Mouse (Mus musculus): ENCODE data around the gene Mob1b. TPM values are rescaled to one million over a fixed set of nuclear protein-coding genes. Genes with fewer than 3 reads are reported as not detected.

The Mob1b gene
- polyA plus RNA-seq (2016; fragmentation: Nextera tagmentation; extraction: Ambion mirVana), result 18.2 and 22.4 TPM in 2 replicates

GRCm38 (mm10) chr5:88720116-88721002, at the start of gene Mob1b:
TSS of gene Mob1b (plus strand) at chr5:88720855.
- H3K4me3 ChIP-seq (replicated peaks), result peak within 1 kb of the TSS; percentile 97
- H3K9ac ChIP-seq, result peak within 1 kb of the TSS; percentile 96
- no peaks in the 10 kb centered on the region for H3K36me3 ChIP-seq (replicated peaks)
- peak within 1 kb of the TSS; percentile 95 for H3K27ac ChIP-seq
- H3K4me2 ChIP-seq, result peak within 1 kb of the TSS; percentile 96
- 1% methylated on average over 44 of the region's 54 CpGs for WGBS
- H3K9me3 ChIP-seq, result no peaks in the 10 kb centered on the region
- H3K27me3 ChIP-seq, result no peaks in the 10 kb centered on the region
- H3K4me1 ChIP-seq, result peaks cover 29% of the 10 kb centered on the region
- ATAC-seq (ENCODE audit: low FRiP score), result peak; percentile 97

- H3K4me2 ChIP-seq, result peak overlapping the region; percentile 74
- no peaks in the 10 kb centered on the region for H3K9me3 ChIP-seq
- peak overlapping the region; percentile 99 for H3K27ac ChIP-seq
- H3K36me3 ChIP-seq (replicated peaks), result peaks cover 23% of the 10 kb centered on the region
- no peaks in the 10 kb centered on the region for H3K27me3 ChIP-seq
- H3K4me3 ChIP-seq (replicated peaks), result peak overlapping the region; percentile 97
- peak; percentile 63; the same call in 1 of the 2 replicates for ATAC-seq (ENCODE audit: low FRiP score)
- WGBS, result 1% methylated on average over 46 of the region's 47 CpGs
- peak overlapping the region; percentile 96 for H3K9ac ChIP-seq
- H3K4me1 ChIP-seq, result peaks cover 29% of the 10 kb centered on the region
These were observed 45.8 kb upstream of the Mob1b start for GRCm38 (mm10) chr5:88674703-88675442.

- peak within 1 kb of the TSS; percentile 99 for H3K27ac ChIP-seq
- H3K4me3 ChIP-seq (replicated peaks), result peak within 1 kb of the TSS; percentile 97
- no peaks in the 10 kb centered on the region for H3K9me3 ChIP-seq
- peak; percentile 92 for ATAC-seq (ENCODE audit: low FRiP score)
- H3K9ac ChIP-seq, result peak within 1 kb of the TSS; percentile 96
- no peaks in the 10 kb centered on the region for H3K27me3 ChIP-seq
- peaks cover 31% of the 10 kb centered on the region for H3K4me1 ChIP-seq
- peak within 1 kb of the TSS; percentile 74 for H3K4me2 ChIP-seq
- H3K36me3 ChIP-seq (replicated peaks), result peaks cover 15% of the 10 kb centered on the region
- WGBS, result 0% methylated on average over 88 of the region's 127 CpGs
These were observed 44.9 kb upstream of the Mob1b start, which contains the start of gene Grsf1 for GRCm38 (mm10) chr5:88675443-88676387. TSS of gene Grsf1 (minus strand) at chr5:88676171.

- Histone ChIP-seq H3K9me3 (no peaks in the 10 kb centered on the region), H3K4me1 (peaks cover 23% of the 10 kb centered on the region), H3K4me3 (replicated peaks) (no peak overlapping the region), H3K9ac (no peak overlapping the region), H3K27me3 (no peaks in the 10 kb centered on the region), H3K27ac (0 out of 2 replicates have a peak overlapping the region, but pooled peaks have one; percentile 1), H3K4me2 (no peak overlapping the region), H3K36me3 (replicated peaks) (no peaks in the 10 kb centered on the region)
- ATAC-seq (ENCODE audit: low FRiP score), result no peak
- 62% methylated on average over 7 of the region's 7 CpGs for WGBS
These were observed 41.7 kb upstream of the Mob1b start for GRCm38 (mm10) chr5:88678929-88679328.

- 22% methylated on average over 6 of the region's 6 CpGs for WGBS
- no peaks in the 10 kb centered on the region for H3K9me3 ChIP-seq
- no peaks in the 10 kb centered on the region for H3K36me3 ChIP-seq (replicated peaks)
- H3K4me3 ChIP-seq (replicated peaks), result no peak overlapping the region
- H3K27ac ChIP-seq, result no peak overlapping the region
- no peak overlapping the region for H3K4me2 ChIP-seq
- no peaks in the 10 kb centered on the region for H3K27me3 ChIP-seq
- H3K4me1 ChIP-seq, result peaks cover 20% of the 10 kb centered on the region
- H3K9ac ChIP-seq, result no peak overlapping the region
- ATAC-seq (ENCODE audit: low FRiP score), result no peak
These were observed 41.3 kb upstream of the Mob1b start for GRCm38 (mm10) chr5:88679341-88679740.

GRCm38 (mm10) chr5:88680567-88680966, 40.1 kb upstream of the Mob1b start:
- Histone ChIP-seq H3K36me3 (replicated peaks) (no peaks in the 10 kb centered on the region), H3K4me3 (replicated peaks) (no peak overlapping the region), H3K4me1 (peaks cover 19% of the 10 kb centered on the region), H3K27ac (no peak overlapping the region), H3K9me3 (no peaks in the 10 kb centered on the region), H3K27me3 (no peaks in the 10 kb centered on the region), H3K4me2 (no peak overlapping the region), H3K9ac (no peak overlapping the region)
- no peak for ATAC-seq (ENCODE audit: low FRiP score)
- 90% methylated on average over 6 of the region's 6 CpGs for WGBS

- Histone ChIP-seq H3K27me3 (no peaks in the 10 kb centered on the region), H3K4me2 (no peak overlapping the region), H3K9me3 (no peaks in the 10 kb centered on the region), H3K9ac (no peak overlapping the region), H3K27ac (no peak overlapping the region), H3K4me3 (replicated peaks) (no peak overlapping the region), H3K36me3 (replicated peaks) (no peaks in the 10 kb centered on the region), H3K4me1 (peaks cover 16% of the 10 kb centered on the region)
- WGBS, result 85% methylated on average over 9 of the region's 9 CpGs
- no peak for ATAC-seq (ENCODE audit: low FRiP score)
These were observed 36.9 kb upstream of the Mob1b start for GRCm38 (mm10) chr5:88683706-88684105.

GRCm38 (mm10) chr5:88684226-88684625, 36.4 kb upstream of the Mob1b start:
- Histone ChIP-seq H3K9me3 (no peaks in the 10 kb centered on the region), H3K36me3 (replicated peaks) (no peaks in the 10 kb centered on the region)
- 45% methylated on average over 3 of the region's 3 CpGs for WGBS

GRCm38 (mm10) chr5:88685306-88685705, 35.3 kb upstream of the Mob1b start:
- Histone ChIP-seq H3K36me3 (replicated peaks) (no peaks in the 10 kb centered on the region), H3K4me3 (replicated peaks) (no peak overlapping the region), H3K9me3 (no peaks in the 10 kb centered on the region), H3K27me3 (no peaks in the 10 kb centered on the region), H3K4me2 (no peak overlapping the region), H3K27ac (no peak overlapping the region), H3K9ac (no peak overlapping the region), H3K4me1 (0 out of 2 replicates have a peak, but pooled peaks cover 3% of the 10 kb centered on the region)
- ATAC-seq (ENCODE audit: low FRiP score), result no peak
- WGBS, result 24% methylated on average over 6 of the region's 6 CpGs

More at GRCm38 (mm10) chr5:88684226-88684625, 36.4 kb upstream of the Mob1b start:
- Histone ChIP-seq H3K4me3 (replicated peaks) (no peak overlapping the region), H3K9ac (no peak overlapping the region), H3K27me3 (no peaks in the 10 kb centered on the region), H3K4me1 (peaks cover 11% of the 10 kb centered on the region), H3K27ac (no peak overlapping the region), H3K4me2 (no peak overlapping the region)
- ATAC-seq (ENCODE audit: low FRiP score), result no peak

GRCm38 (mm10) chr5:88685745-88686299, 34.8 kb upstream of the Mob1b start:
- H3K9ac ChIP-seq, result no peak overlapping the region
- no peaks in the 10 kb centered on the region for H3K27me3 ChIP-seq
- H3K4me3 ChIP-seq (replicated peaks), result no peak overlapping the region
- WGBS, result 84% methylated on average over 6 of the region's 6 CpGs
- no peak for ATAC-seq (ENCODE audit: low FRiP score)
- H3K27ac ChIP-seq, result no peak overlapping the region
- 0 out of 2 replicates have a peak, but pooled peaks cover 3% of the 10 kb centered on the region for H3K4me1 ChIP-seq
- H3K36me3 ChIP-seq (replicated peaks), result no peaks in the 10 kb centered on the region
- H3K9me3 ChIP-seq, result no peaks in the 10 kb centered on the region
- H3K4me2 ChIP-seq, result no peak overlapping the region

GRCm38 (mm10) chr5:88687996-88688406, 32.7 kb upstream of the Mob1b start:
- Histone ChIP-seq H3K4me1 (0 out of 2 replicates have a peak, but pooled peaks cover 3% of the 10 kb centered on the region), H3K27ac (no peak overlapping the region), H3K4me3 (replicated peaks) (no peak overlapping the region), H3K36me3 (replicated peaks) (no peaks in the 10 kb centered on the region), H3K4me2 (no peak overlapping the region), H3K9ac (no peak overlapping the region), H3K9me3 (no peaks in the 10 kb centered on the region), H3K27me3 (no peaks in the 10 kb centered on the region)
- WGBS, result 84% methylated on average over 8 of the region's 8 CpGs
- no peak for ATAC-seq (ENCODE audit: low FRiP score)

All from forebrain, embryonic 12.5 days (tissue).